In the genomic region with DNA sequence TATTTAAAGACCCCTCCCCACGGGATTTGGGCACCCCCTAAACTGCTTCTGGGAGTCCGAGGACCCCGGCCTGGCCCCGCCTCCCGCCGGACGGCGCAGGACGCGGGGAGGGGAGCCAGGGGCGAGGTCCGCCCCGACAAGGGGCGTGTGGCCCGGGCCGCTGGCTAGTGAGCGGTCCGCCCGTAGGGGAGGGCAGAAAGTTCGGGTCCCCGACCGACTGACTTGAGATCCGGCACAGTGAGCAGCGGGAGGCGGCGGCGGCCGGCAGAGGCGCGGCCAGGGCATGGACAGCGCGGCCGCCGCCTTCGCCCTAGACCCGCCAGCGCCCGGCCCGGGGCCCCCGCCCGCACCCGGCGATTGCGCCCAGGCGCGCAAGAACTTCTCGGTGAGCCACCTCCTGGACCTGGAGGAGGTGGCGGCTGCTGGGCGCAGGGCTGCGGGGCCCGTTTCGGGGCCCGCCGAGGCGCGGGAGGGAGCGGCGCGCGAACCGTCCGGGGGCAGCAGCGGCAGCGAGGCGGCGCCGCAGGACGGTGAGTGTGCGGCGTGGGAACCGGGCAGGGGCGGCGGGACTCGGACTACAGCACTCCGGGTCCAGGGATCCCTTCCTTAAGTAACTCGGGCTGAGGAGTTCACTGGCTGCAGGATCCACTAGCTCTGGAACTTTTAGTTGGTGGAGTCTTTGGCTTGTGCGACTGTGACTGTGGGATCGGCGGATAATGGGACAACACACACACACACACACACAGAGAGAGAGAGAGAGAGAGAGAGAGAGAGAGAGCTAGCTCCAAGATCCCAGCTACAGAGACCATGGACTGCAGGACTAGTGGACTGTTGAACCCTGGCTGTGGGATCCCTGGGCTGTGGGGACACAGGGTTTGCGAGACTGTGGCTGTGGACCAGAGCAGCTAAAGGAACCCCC, we compare ENCODE assay signal across 7 mouse cellular contexts. TPM values are rescaled to one million over a fixed set of nuclear protein-coding genes. Genes with fewer than 3 reads are reported as not detected.
A peak's percentile ranks its signal among the peaks of the same experiment; 100 is the strongest.
DNase-seq lines count a peak whose midpoint lies in the region; ATAC-seq and TF ChIP-seq lines count a peak whose summit lies in the region.

No protein-coding gene starts in this region.

- peak overlapping the region; percentile 66 for H3ac ChIP-seq in C2C12 (ENCODE audit: control insufficient read depth, insufficient read length, low read depth)

- TF ChIP-seq CTCF in C2C12 (IDR thresholded peaks at IDR 0.05; ENCODE audit: control insufficient read depth, insufficient read depth, insufficient read length) = peak; percentile 54
- no peak for TF ChIP-seq CTCF in forebrain, postnatal 0 days (IDR thresholded peaks at IDR 0.05; ENCODE audit: low read depth)

- peaks cover 8% of the 10 kb centered on the region for H3K36me3 ChIP-seq in C2C12 (ENCODE audit: control insufficient read depth, insufficient read depth)
- no peaks in the 10 kb centered on the region for H3K36me3 ChIP-seq in forebrain, postnatal 0 days (ENCODE audit: insufficient read depth)

- 1% methylated on average over 66 of the region's 80 CpGs for WGBS in forebrain, postnatal 0 days

- ATAC-seq in forebrain, postnatal 0 days = no peak
- ATAC-seq in monocyte, adult 5-6 weeks (replicated peaks; ENCODE audit: insufficient number of reproducible peaks, low FRiP score, low TSS enrichment, poor library complexity, severe bottlenecking) = no peak

- peak overlapping the region; percentile 67 for H3K4me3 ChIP-seq in C2C12 (ENCODE audit: insufficient read depth, poor library complexity, severe bottlenecking)
- peak overlapping the region; percentile 41 for H3K4me3 ChIP-seq in forebrain, postnatal 0 days (ENCODE audit: low read depth, low read length)

- peak overlapping the region; percentile 79 for H3K4me2 ChIP-seq in forebrain, postnatal 0 days (ENCODE audit: low read depth)

- H3K27ac ChIP-seq in forebrain, postnatal 0 days (ENCODE audit: low read depth, low read length) = no peak overlapping the region

- H3K79me2 ChIP-seq in C2C12 (ENCODE audit: control insufficient read depth, insufficient read depth) = peaks cover 43% of the 10 kb centered on the region

- H3K27me3 ChIP-seq in C2C12 (ENCODE audit: control insufficient read depth, insufficient read depth, insufficient read length) = no peaks in the 10 kb centered on the region
- H3K27me3 ChIP-seq in forebrain, postnatal 0 days (ENCODE audit: insufficient read depth, low read length) = peaks cover 24% of the 10 kb centered on the region

- peak overlapping the region; percentile 35; the same call in 1 of the 2 replicates for H3K9ac ChIP-seq in forebrain, postnatal 0 days

- H3K79me3 ChIP-seq in C2C12 (ENCODE audit: low read depth) = peaks cover 26% of the 10 kb centered on the region

- DNase-seq in Muller cell, postnatal 12 days (ENCODE audit: inconsistent ontology term) = peak; percentile 51
- DNase-seq in forebrain, postnatal 0 days = no peak
- DNase-seq in kidney, postnatal 4 days = peak; percentile 62 to 72
- DNase-seq in neural tube, embryonic 10.5 days (ENCODE audit: extremely low spot score, low spot score) = peak; percentile 52
- no peak for DNase-seq in right cerebral cortex, postnatal 10 days (ENCODE audit: low spot score in 2 of 2)

- no peaks in the 10 kb centered on the region for H3K4me1 ChIP-seq in forebrain, postnatal 0 days (ENCODE audit: insufficient read depth)

- H3K9me3 ChIP-seq in forebrain, postnatal 0 days (ENCODE audit: low read length) = no peaks in the 10 kb centered on the region

TF ChIP-seq in C2C12, 6 proteins besides CTCF, POLR2A, EP300 and RAD21:
- no peak for TF ChIP-seq FOSL1 (IDR thresholded peaks at IDR 0.05; ENCODE audit: insufficient read depth, low read length, poor library complexity, severe bottlenecking)
- no peak for TF ChIP-seq MYOG (IDR thresholded peaks at IDR 0.05; ENCODE audit: control insufficient read depth, extremely low read depth, insufficient read length)
- no peak for TF ChIP-seq MAX (IDR thresholded peaks at IDR 0.05)
- no peak for TF ChIP-seq USF1 (IDR thresholded peaks at IDR 0.05; ENCODE audit: low read depth)
- no peak for TF ChIP-seq MYOD1 (IDR thresholded peaks at IDR 0.05; ENCODE audit: control insufficient read depth, insufficient read length, low read depth)
- no peak for TF ChIP-seq CEBPB (IDR thresholded peaks at IDR 0.05; ENCODE audit: low read depth)

RNA-seq across cellular contexts. Expression of a gene that starts 10.6 kb away (rescaled TPM):
- 191 TPM for polyA plus RNA-seq in C2C12 (2012; fragmentation: generic; extraction: Trizol)
- 2.5 and 4.1 TPM in 2 replicates for total RNA-seq in forebrain, postnatal 0 days (2014; rRNA removed)
- 3.6 and 3.7 TPM in 2 replicates for polyA plus RNA-seq in forebrain, postnatal 0 days (2015; fragmentation: Nextera tagmentation; extraction: Ambion mirVana)
- total RNA-seq in monocyte, adult 5-6 weeks (2017) = not detected in 3 replicates

RNA-seq across cellular contexts. Expression of a gene that starts 15.3 kb away (rescaled TPM):
- polyA plus RNA-seq in C2C12 (2012; fragmentation: generic; extraction: Trizol) = 69.2 TPM
- total RNA-seq in forebrain, postnatal 0 days (2014; rRNA removed) = 32.7 and 45.2 TPM in 2 replicates
- 31.3 and 36.0 TPM in 2 replicates for polyA plus RNA-seq in forebrain, postnatal 0 days (2015; fragmentation: Nextera tagmentation; extraction: Ambion mirVana)
- total RNA-seq in monocyte, adult 5-6 weeks (2017) = 20.4 to 45.6 TPM (median 27.7 TPM) in 3 replicates

RNA-seq across cellular contexts. Expression of a gene that starts 37.8 kb away (rescaled TPM):
- polyA plus RNA-seq in C2C12 (2012; fragmentation: generic; extraction: Trizol) = 64.7 TPM
- 87.6 and 105 TPM in 2 replicates for total RNA-seq in forebrain, postnatal 0 days (2014; rRNA removed)
- polyA plus RNA-seq in forebrain, postnatal 0 days (2015; fragmentation: Nextera tagmentation; extraction: Ambion mirVana) = 106 and 107 TPM in 2 replicates
- 7.1 to 15.9 TPM (median 9.9 TPM) in 3 replicates for total RNA-seq in monocyte, adult 5-6 weeks (2017)

RNA-seq across cellular contexts. Expression of a gene that starts 42.0 kb away (rescaled TPM):
- polyA plus RNA-seq in C2C12 (2012; fragmentation: generic; extraction: Trizol) = 0.18 TPM
- 0.77 and 1.8 TPM in 2 replicates for total RNA-seq in forebrain, postnatal 0 days (2014; rRNA removed)
- 1.4 and 1.5 TPM in 2 replicates for polyA plus RNA-seq in forebrain, postnatal 0 days (2015; fragmentation: Nextera tagmentation; extraction: Ambion mirVana)
- 0.68 TPM in 1 of 3 replicates, not detected in the others for total RNA-seq in monocyte, adult 5-6 weeks (2017)

Comparison
In these comparisons a context has a peak if more than half of its experiments do, and no peak if none do; other contexts are left out.
1. DNase-seq: peak in Muller cell, postnatal 12 days (single experiment), kidney, postnatal 4 days (2 of 2) and neural tube, embryonic 10.5 days (single experiment); none in forebrain, postnatal 0 days (single experiment) and right cerebral cortex, postnatal 10 days (0 of 2).